Comparison of ENCODE assay signal across 7 mouse cellular contexts in genomic region chr10:100487097-100487978, GRCm38 (mm10). TPM values are rescaled to one million over a fixed set of nuclear protein-coding genes. Genes with fewer than 3 reads are reported as not detected.
DNase-seq lines count a peak whose midpoint lies in the region; ATAC-seq lines count a peak whose summit lies in the region.

Gene Tmtc3 (minus strand): TSS chr10:100487350.
Gene Cep290 (plus strand): TSS chr10:100487558.

- peak within 1 kb of the TSS; percentile 84 for H3K4me2 ChIP-seq in intestine, embryonic 16.5 days (ENCODE audit: low read depth, low read length)
- H3K4me2 ChIP-seq in midbrain, embryonic 11.5 days, result peak within 1 kb of the TSS; percentile 61

- no peaks in the 10 kb centered on the region for H3K27me3 ChIP-seq in intestine, embryonic 16.5 days (replicated peaks; ENCODE audit: control insufficient read depth, insufficient read depth, low read length)
- H3K27me3 ChIP-seq in midbrain, embryonic 11.5 days (ENCODE audit: control insufficient read depth, insufficient read depth, low read length), result no peaks in the 10 kb centered on the region

- H3K36me3 ChIP-seq in intestine, embryonic 16.5 days (ENCODE audit: control insufficient read depth, insufficient read depth, low read length), result no peaks in the 10 kb centered on the region
- no peaks in the 10 kb centered on the region for H3K36me3 ChIP-seq in midbrain, embryonic 11.5 days (ENCODE audit: control insufficient read depth, insufficient read depth, low read length)

- H3K27ac ChIP-seq in intestine, embryonic 16.5 days (ENCODE audit: low read length), result peak within 1 kb of the TSS; percentile 78
- H3K27ac ChIP-seq in midbrain, embryonic 11.5 days (ENCODE audit: low read depth, low read length), result no peak within 1 kb of the TSS

- DNase-seq in adrenal gland, adult 8-10 months, result peak; percentile 96
- DNase-seq in embryo, embryonic 9.5 days (ENCODE audit: extremely low spot score), result peak; percentile 93
- peak; percentile 79 to 90 for DNase-seq in gastrocnemius, postnatal 4 days (ENCODE audit: low spot score in 2 of 2)
- DNase-seq in left cerebral cortex, postnatal 36 days (ENCODE audit: low spot score in 2 of 2), result peak; percentile 96 to 97
- peak; percentile 99 for DNase-seq in midbrain, embryonic 11.5 days (ENCODE audit: low spot score, missing footprints)
- DNase-seq in skeletal muscle tissue, adult 2 months (ENCODE audit: low read depth, low spot score), result peak; percentile 95

- peak within 1 kb of the TSS; percentile 92 for H3K9ac ChIP-seq in intestine, embryonic 16.5 days (ENCODE audit: low read depth, low read length)
- H3K9ac ChIP-seq in midbrain, embryonic 11.5 days (ENCODE audit: low read length), result peak within 1 kb of the TSS; percentile 75

- peak; percentile 100 for ATAC-seq in intestine, embryonic 16.5 days
- peak; percentile 99 for ATAC-seq in midbrain, embryonic 11.5 days (ENCODE audit: low FRiP score)

- H3K4me1 ChIP-seq in intestine, embryonic 16.5 days (ENCODE audit: control insufficient read depth, insufficient read depth, low read length), result 0 out of 2 replicates have a peak, but pooled peaks cover 4% of the 10 kb centered on the region
- peaks cover 2% of the 10 kb centered on the region; the same call in 1 of the 2 replicates for H3K4me1 ChIP-seq in midbrain, embryonic 11.5 days (ENCODE audit: control insufficient read depth, insufficient read depth, low read length)

- WGBS in intestine, embryonic 16.5 days, result under 1% methylated on average over 63 of the region's 63 CpGs
- WGBS in midbrain, embryonic 11.5 days, result under 1% methylated on average over 63 of the region's 63 CpGs

- intact Hi-C loops in left cerebral cortex, postnatal 36 days (cut with DNase I), result loop anchor here (5.0 kb wide), 1 partner anchor 845 kb away; no protein-coding TSS in a partner anchor

- no peaks in the 10 kb centered on the region for H3K9me3 ChIP-seq in intestine, embryonic 16.5 days (ENCODE audit: control insufficient read depth, low read length)
- no peaks in the 10 kb centered on the region for H3K9me3 ChIP-seq in midbrain, embryonic 11.5 days (ENCODE audit: control insufficient read depth, low read length)

- peak within 1 kb of the TSS; percentile 88 for H3K4me3 ChIP-seq in intestine, embryonic 16.5 days (ENCODE audit: low read length)
- peak within 1 kb of the TSS; percentile 64 for H3K4me3 ChIP-seq in midbrain, embryonic 11.5 days (ENCODE audit: low read depth, low read length)

RNA-seq across cellular contexts. Expression of gene Tmtc3, which starts in this region (rescaled TPM):
- 10 to 100 TPM; 20.3 to 22.8 (median 21.0) TPM for total RNA-seq in adrenal gland, adult 8-10 months (2022)
- 10 to 100 TPM; 15.1 to 16.7 TPM for total RNA-seq in gastrocnemius, postnatal 4 days (2021)
- polyA plus RNA-seq in intestine, embryonic 16.5 days (2015; fragmentation: Nextera tagmentation; extraction: Ambion mirVana), result 13.8 and 14.1 TPM in 2 replicates
- 10 to 100 TPM; 11.0 to 14.5 TPM for total RNA-seq in left cerebral cortex, postnatal 36 days (2021)
- polyA plus RNA-seq in midbrain, embryonic 11.5 days (2014; fragmentation: Nextera tagmentation; extraction: Ambion mirVana), result 18.7 and 20.4 TPM in 2 replicates

RNA-seq across cellular contexts. Expression of gene Cep290, which starts in this region (rescaled TPM):
- 10 to 100 TPM in 2 of 4 experiments, 1 to 10 TPM in 2; 8.7 to 17.8 (median 11.3) TPM for total RNA-seq in adrenal gland, adult 8-10 months (2022)
- total RNA-seq in gastrocnemius, postnatal 4 days (2021), result 1 to 10 TPM; 4.6 to 5.3 TPM
- 3.0 and 3.3 TPM in 2 replicates for polyA plus RNA-seq in intestine, embryonic 16.5 days (2015; fragmentation: Nextera tagmentation; extraction: Ambion mirVana)
- 10 to 100 TPM; 14.0 to 16.4 TPM for total RNA-seq in left cerebral cortex, postnatal 36 days (2021)
- 7.6 and 7.7 TPM in 2 replicates for polyA plus RNA-seq in midbrain, embryonic 11.5 days (2014; fragmentation: Nextera tagmentation; extraction: Ambion mirVana)
